9 mouse cellular contexts compared by ENCODE assay signal in genomic region chr7:87113654-87114053, GRCm38 (mm10).
A peak's percentile ranks its signal among the peaks of the same experiment; 100 is the strongest.
DNase-seq lines count a peak whose midpoint lies in the region; ATAC-seq lines count a peak whose summit lies in the region.
"Had no signal": no experiment of that assay in that cellular context is flagged by ENCODE, and none has a peak within 500 bp of the region (broad histone marks: within the 10 kb centered on the region; RNA-seq: fewer than 3 reads in every experiment).

No protein-coding gene starts in this region.

- 6% methylated on average over 4 of the region's 4 CpGs for WGBS in neural tube, embryonic 15.5 days
- WGBS in embryonic facial prominence, embryonic 11.5 days, result 10% methylated on average over 4 of the region's 4 CpGs

- no peak overlapping the region for H3K4me2 ChIP-seq in neural tube, embryonic 15.5 days
- H3K4me2 ChIP-seq in embryonic facial prominence, embryonic 11.5 days (ENCODE audit: low read depth, low read length), result no peak overlapping the region
- H3K4me2 ChIP-seq: heart, embryonic 13.5 days had no signal

- H3K9me3 ChIP-seq in neural tube, embryonic 15.5 days (replicated peaks), result no peaks in the 10 kb centered on the region
- no peaks in the 10 kb centered on the region for H3K9me3 ChIP-seq in embryonic facial prominence, embryonic 11.5 days (replicated peaks; ENCODE audit: control insufficient read depth, low read length)
- H3K9me3 ChIP-seq: heart, embryonic 13.5 days had no signal

- no peaks in the 10 kb centered on the region for H3K27me3 ChIP-seq in neural tube, embryonic 15.5 days (replicated peaks)
- H3K27me3 ChIP-seq in embryonic facial prominence, embryonic 11.5 days (ENCODE audit: control insufficient read depth, insufficient read depth, low read length), result no peaks in the 10 kb centered on the region
- H3K27me3 ChIP-seq: heart, embryonic 13.5 days had no signal

- no peak overlapping the region for H3K9ac ChIP-seq in neural tube, embryonic 15.5 days (replicated peaks)
- H3K9ac ChIP-seq in embryonic facial prominence, embryonic 11.5 days (replicated peaks; ENCODE audit: low read length), result no peak overlapping the region
- H3K9ac ChIP-seq: heart, embryonic 13.5 days had no signal

- H3K27ac ChIP-seq in neural tube, embryonic 15.5 days (replicated peaks), result no peak overlapping the region
- H3K27ac ChIP-seq in embryonic facial prominence, embryonic 11.5 days (replicated peaks; ENCODE audit: low read depth, low read length), result no peak overlapping the region
- H3K27ac ChIP-seq: heart, embryonic 13.5 days had no signal

- peak; percentile 6 for DNase-seq in adrenal gland, adult 2 months
- DNase-seq in adrenal gland, postnatal 4 days (ENCODE audit: low spot score in 2 of 2), result no peak
- DNase-seq in neural tube, embryonic 10.5 days (ENCODE audit: extremely low spot score, low spot score), result peak; percentile 22
- peak; percentile 82 for DNase-seq in embryonic facial prominence, embryonic 11.5 days (ENCODE audit: low spot score)
- DNase-seq in layer of hippocampus, adult 11-12 months (ENCODE audit: low spot score), result peak; percentile 50
- DNase-seq in spleen, adult 12 weeks (ENCODE audit: low spot score), result no peak

- H3K4me1 ChIP-seq in neural tube, embryonic 15.5 days, result 0 out of 2 replicates have a peak, but pooled peaks cover 4% of the 10 kb centered on the region
- no peaks in the 10 kb centered on the region for H3K4me1 ChIP-seq in embryonic facial prominence, embryonic 11.5 days (ENCODE audit: control insufficient read depth, insufficient read depth, low read length)
- H3K4me1 ChIP-seq: heart, embryonic 13.5 days had no signal

- ATAC-seq in neural tube, embryonic 15.5 days (ENCODE audit: low FRiP score), result no peak; the same call in 1 of the 2 replicates
- no peak for ATAC-seq in embryonic facial prominence, embryonic 11.5 days (replicated peaks; ENCODE audit: insufficient number of reproducible peaks, low FRiP score, low TSS enrichment, low read depth)
- peak; percentile 85 for ATAC-seq in megakaryocyte progenitor cell, adult 5-6 weeks (replicated peaks; ENCODE audit: poor library complexity)

- H3K4me3 ChIP-seq in neural tube, embryonic 15.5 days (replicated peaks), result no peak overlapping the region
- no peak overlapping the region for H3K4me3 ChIP-seq in embryonic facial prominence, embryonic 11.5 days (ENCODE audit: low read depth, low read length)
- H3K4me3 ChIP-seq: heart, embryonic 13.5 days had no signal

- H3K36me3 ChIP-seq in neural tube, embryonic 15.5 days, result no peaks in the 10 kb centered on the region
- H3K36me3 ChIP-seq in embryonic facial prominence, embryonic 11.5 days (replicated peaks; ENCODE audit: control insufficient read depth, insufficient read depth, low read depth, low read length), result no peaks in the 10 kb centered on the region
- H3K36me3 ChIP-seq: heart, embryonic 13.5 days had no signal

Comparison
In these comparisons a context has a peak if more than half of its experiments do, and no peak if none do; other contexts are left out.
1. DNase-seq: peak in adrenal gland, adult 2 months (single experiment), neural tube, embryonic 10.5 days (single experiment), embryonic facial prominence, embryonic 11.5 days (single experiment) and layer of hippocampus, adult 11-12 months (single experiment); none in adrenal gland, postnatal 4 days (0 of 2) and spleen, adult 12 weeks (single experiment).